In the genomic region with DNA sequence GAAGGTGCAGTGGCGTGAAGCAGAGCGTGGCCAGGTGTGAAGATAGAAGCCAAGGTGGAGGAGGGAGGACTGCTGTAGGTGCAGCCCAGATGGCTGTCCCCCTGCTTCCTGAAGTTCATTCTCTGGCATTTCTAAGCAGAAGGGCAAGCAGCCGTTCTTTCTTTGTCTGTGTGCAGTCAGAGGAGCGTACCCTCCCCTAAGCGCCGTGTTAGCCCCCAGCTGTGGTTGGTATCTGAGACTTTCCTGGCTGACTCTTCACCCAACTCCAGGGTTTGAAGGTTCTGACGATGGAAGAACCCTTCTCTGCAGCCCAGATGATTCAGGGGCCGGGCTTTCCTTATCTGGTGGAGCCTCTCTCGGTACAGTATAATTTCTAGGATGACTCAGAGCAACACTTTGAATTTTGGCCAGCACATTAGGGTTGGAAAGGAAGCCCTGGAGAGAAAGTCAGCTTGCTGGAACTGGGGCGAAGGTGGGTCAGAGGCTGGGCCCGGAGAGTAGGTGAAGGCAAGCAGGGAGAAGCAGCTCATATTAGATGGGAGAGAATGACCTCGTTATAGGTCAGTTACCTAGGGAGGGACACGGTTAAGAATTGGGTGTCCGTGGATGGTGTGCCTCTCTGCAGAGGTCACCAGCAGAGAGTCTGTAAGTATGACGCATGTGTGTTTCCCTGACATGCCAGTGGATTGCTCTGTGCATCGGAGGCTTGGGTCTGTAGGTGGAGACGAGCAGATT, we compare ENCODE assay signal across 8 mouse cellular contexts. TPM values are rescaled to one million over a fixed set of nuclear protein-coding genes. Genes with fewer than 3 reads are reported as not detected.
DNase-seq lines count a peak whose midpoint lies in the region; ATAC-seq lines count a peak whose summit lies in the region.
"Had no signal": no experiment of that assay in that cellular context is flagged by ENCODE, and none has a peak within 500 bp of the region (broad histone marks: within the 10 kb centered on the region; RNA-seq: fewer than 3 reads in every experiment).

No protein-coding gene starts in this region.

- H3K4me2 ChIP-seq in heart, embryonic 12.5 days, result peak overlapping the region; percentile 53
- H3K4me2 ChIP-seq in liver, embryonic 12.5 days, result peak overlapping the region; percentile 59
- no peak overlapping the region for H3K4me2 ChIP-seq in stomach, embryonic 15.5 days
- H3K4me2 ChIP-seq: embryonic facial prominence, embryonic 13.5 days had no signal

- H3K36me3 ChIP-seq in heart, embryonic 12.5 days, result peaks cover 2% of the 10 kb centered on the region; the same call in 1 of the 2 replicates
- H3K36me3 ChIP-seq in liver, embryonic 12.5 days, result 0 out of 2 replicates have a peak, but pooled peaks cover 4% of the 10 kb centered on the region
- no peaks in the 10 kb centered on the region for H3K36me3 ChIP-seq in stomach, embryonic 15.5 days
- H3K36me3 ChIP-seq: embryonic facial prominence, embryonic 13.5 days had no signal

- peak; percentile 72 for DNase-seq in urinary bladder, postnatal 14 days (ENCODE audit: low spot score)
- DNase-seq in urinary bladder, postnatal 10 days (ENCODE audit: low spot score), result no peak
- peak; percentile 35 for DNase-seq in cerebellum, adult 11-12 months
- no peak for DNase-seq in layer of hippocampus, adult 11-12 months (ENCODE audit: low spot score)

- WGBS in heart, embryonic 12.5 days, result 41% methylated on average over 17 of the region's 17 CpGs
- 50% methylated on average over 17 of the region's 17 CpGs for WGBS in liver, embryonic 12.5 days (ENCODE audit: insufficient replicate concordance)
- WGBS in stomach, embryonic 15.5 days, result 62% methylated on average over 17 of the region's 17 CpGs

- no peaks in the 10 kb centered on the region for H3K27me3 ChIP-seq in heart, embryonic 12.5 days (replicated peaks)
- H3K27me3 ChIP-seq in liver, embryonic 12.5 days (replicated peaks), result no peaks in the 10 kb centered on the region
- H3K27me3 ChIP-seq in stomach, embryonic 15.5 days (replicated peaks), result no peaks in the 10 kb centered on the region
- H3K27me3 ChIP-seq: embryonic facial prominence, embryonic 13.5 days had no signal

- H3K9ac ChIP-seq in heart, embryonic 12.5 days, result peak overlapping the region; percentile 62
- H3K9ac ChIP-seq in liver, embryonic 12.5 days, result peak overlapping the region; percentile 55
- H3K9ac ChIP-seq in stomach, embryonic 15.5 days, result no peak overlapping the region; the same call in 1 of the 2 replicates
- H3K9ac ChIP-seq: embryonic facial prominence, embryonic 13.5 days had no signal

- peaks cover 73% of the 10 kb centered on the region for H3K4me1 ChIP-seq in heart, embryonic 12.5 days (replicated peaks)
- peaks cover 96% of the 10 kb centered on the region for H3K4me1 ChIP-seq in liver, embryonic 12.5 days
- H3K4me1 ChIP-seq in stomach, embryonic 15.5 days, result peaks cover 22% of the 10 kb centered on the region

- no peaks in the 10 kb centered on the region for H3K9me3 ChIP-seq in heart, embryonic 12.5 days (replicated peaks)
- no peaks in the 10 kb centered on the region for H3K9me3 ChIP-seq in liver, embryonic 12.5 days (replicated peaks)
- no peaks in the 10 kb centered on the region for H3K9me3 ChIP-seq in stomach, embryonic 15.5 days
- H3K9me3 ChIP-seq: embryonic facial prominence, embryonic 13.5 days had no signal

- peak overlapping the region; percentile 4; the same call in 1 of the 2 replicates for H3K4me3 ChIP-seq in heart, embryonic 12.5 days
- H3K4me3 ChIP-seq in liver, embryonic 12.5 days, result peak overlapping the region; percentile 28
- no peak overlapping the region for H3K4me3 ChIP-seq in stomach, embryonic 15.5 days (replicated peaks)
- H3K4me3 ChIP-seq: embryonic facial prominence, embryonic 13.5 days had no signal

- ATAC-seq in heart, embryonic 12.5 days (ENCODE audit: insufficient number of reproducible peaks, low FRiP score), result peak; percentile 20; the same call in 1 of the 2 replicates
- ATAC-seq in liver, embryonic 12.5 days, result peak; percentile 63
- ATAC-seq in stomach, embryonic 15.5 days (ENCODE audit: insufficient read depth, low FRiP score, low read depth), result 0 out of 2 replicates have a peak, but pooled peaks have one; percentile 11

- H3K27ac ChIP-seq in heart, embryonic 12.5 days (ENCODE audit: poor library complexity, severe bottlenecking), result peak overlapping the region; percentile 94
- peak overlapping the region; percentile 83 for H3K27ac ChIP-seq in liver, embryonic 12.5 days
- H3K27ac ChIP-seq in stomach, embryonic 15.5 days, result peak overlapping the region; percentile 52
- H3K27ac ChIP-seq: embryonic facial prominence, embryonic 13.5 days had no signal

RNA-seq across cellular contexts. Expression of a gene that starts 23.9 kb away (rescaled TPM):
- polyA plus RNA-seq in heart, embryonic 12.5 days (2016; fragmentation: Nextera tagmentation; extraction: Ambion mirVana), result 16.2 and 16.9 TPM in 2 replicates
- 9.5 and 10.2 TPM in 2 replicates for polyA plus RNA-seq in liver, embryonic 12.5 days (2016; fragmentation: Nextera tagmentation; extraction: Ambion mirVana)
- 13.7 and 15.9 TPM in 2 replicates for polyA plus RNA-seq in stomach, embryonic 15.5 days (2015; fragmentation: Nextera tagmentation; extraction: Ambion mirVana)

Comparison
In these comparisons a context has a peak if more than half of its experiments do, and no peak if none do; other contexts are left out.
1. DNase-seq: peak in urinary bladder, postnatal 14 days (single experiment) and cerebellum, adult 11-12 months (single experiment); none in urinary bladder, postnatal 10 days (single experiment) and layer of hippocampus, adult 11-12 months (single experiment).
2. ATAC-seq: peak in every context shown above with its lines; median percentile 63 in liver, embryonic 12.5 days; 20 in heart, embryonic 12.5 days; 11 in stomach, embryonic 15.5 days.
3. Peak in every context shown above with its lines, with median percentiles within 50 percentile points of each other: H3K27ac ChIP-seq.